Mouse (Mus musculus) WW6 (cell line): ENCODE results near the gene Ptges3.
"Not testable (repeated sequence)": the region's sequence is repeated elsewhere in the genome, so short reads cannot be mapped to it uniquely, and the experiment has no call there.

Source experiments
- DNase-seq: peaks from one replicate; pipeline ENCODE4 v3.0.0-alpha.2; 2013; ENCODE audit warnings: low read depth, low spot score

Gene Ptges3

DNA sequence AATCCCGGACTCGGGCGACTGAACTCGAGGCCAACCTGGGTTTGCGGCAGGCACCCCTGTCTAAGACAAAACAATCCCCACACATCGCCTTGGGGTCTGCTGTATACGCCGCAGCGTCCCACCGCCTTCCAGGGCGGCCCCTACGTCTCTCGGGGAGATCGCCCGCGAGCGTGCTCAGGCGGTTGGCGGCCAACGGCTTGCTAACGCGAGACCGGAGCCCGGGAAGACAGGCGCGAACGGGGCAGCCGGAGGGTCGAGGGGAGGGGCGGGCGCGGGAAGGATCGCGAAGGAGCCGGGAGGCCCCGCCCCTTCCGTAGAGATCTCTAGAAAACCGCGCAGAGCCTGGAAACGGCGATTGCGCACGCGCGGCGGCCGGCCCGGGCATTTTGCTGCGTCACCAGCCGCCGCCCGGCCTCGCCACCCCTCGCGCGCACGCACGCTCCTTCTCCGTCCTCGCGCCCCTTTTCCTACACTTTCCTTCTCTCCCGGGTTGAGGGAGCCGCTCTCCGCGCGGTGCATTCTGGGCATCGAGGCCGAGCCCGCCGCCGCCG, at the start of gene Ptges3:
Ptges3 (plus strand) TSS at position 354 of the 551 bp plus-strand sequence.
- DNase-seq, result peak; percentile 94

DNA sequence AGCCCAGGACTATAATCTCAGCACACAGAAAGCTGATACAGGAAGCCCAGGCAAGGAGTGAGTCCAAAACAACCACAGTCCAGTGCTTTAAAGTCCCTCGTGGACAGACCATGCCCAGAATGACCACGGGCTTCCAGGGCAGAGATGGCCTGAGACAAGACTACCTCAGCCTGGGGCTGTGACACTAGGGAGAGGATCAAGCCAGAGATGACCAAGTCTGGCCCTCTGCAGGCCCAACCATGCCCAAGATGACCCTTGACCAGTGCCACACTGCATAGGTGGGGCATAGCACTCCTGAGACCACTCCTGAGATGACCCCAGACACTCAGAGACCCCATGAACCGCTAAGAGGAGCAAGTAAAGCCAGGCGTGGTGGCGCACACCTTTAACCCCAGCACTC, 49.0 kb upstream of the Ptges3 start:
- DNase-seq, result no peak

DNA sequence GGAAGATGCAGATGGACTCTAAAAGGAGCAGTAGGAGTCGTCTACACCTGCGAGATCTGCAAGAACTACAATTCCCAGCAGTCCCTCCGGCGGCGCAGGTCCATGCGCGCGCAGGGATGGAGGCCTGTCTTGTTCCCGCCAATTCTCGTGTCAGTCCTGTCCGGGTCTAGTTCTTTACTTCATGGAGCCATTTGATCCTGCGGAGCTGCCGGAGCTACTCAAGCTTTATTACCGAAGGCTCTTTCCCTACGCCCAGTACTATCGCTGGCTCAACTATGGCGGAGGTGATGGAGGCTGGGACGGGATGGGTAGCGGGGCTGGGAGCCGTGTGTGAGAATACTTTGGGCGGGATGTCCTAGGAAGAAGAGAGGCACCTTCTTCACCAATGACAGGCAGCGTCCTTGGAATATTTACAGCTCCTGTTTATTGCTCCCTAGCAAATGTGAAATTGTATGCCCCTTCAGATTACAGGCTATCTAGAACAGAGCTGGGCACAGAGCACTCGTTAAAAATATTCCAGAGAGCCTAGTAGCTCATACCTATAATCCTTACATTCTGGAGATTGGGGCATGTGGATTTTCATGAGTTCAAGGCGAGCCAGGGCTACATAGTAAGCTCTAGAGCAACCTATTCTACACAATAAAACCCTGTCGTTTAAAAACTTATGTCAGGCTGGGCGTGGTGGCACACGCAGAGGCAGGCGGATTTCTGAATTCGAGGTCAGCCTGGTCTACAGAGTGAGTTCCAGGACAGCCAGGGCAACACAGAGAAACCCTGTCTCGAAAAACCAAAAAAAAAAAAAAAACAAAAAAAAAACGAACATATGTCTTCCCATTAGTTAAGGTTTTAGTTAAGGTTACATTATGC, 43.5 kb upstream of the Ptges3 start, which contains the start of gene Prim1:
Prim1 (plus strand) TSS at position 101 of the 867 bp plus-strand sequence.
- DNase-seq, result peak; percentile 79

DNA sequence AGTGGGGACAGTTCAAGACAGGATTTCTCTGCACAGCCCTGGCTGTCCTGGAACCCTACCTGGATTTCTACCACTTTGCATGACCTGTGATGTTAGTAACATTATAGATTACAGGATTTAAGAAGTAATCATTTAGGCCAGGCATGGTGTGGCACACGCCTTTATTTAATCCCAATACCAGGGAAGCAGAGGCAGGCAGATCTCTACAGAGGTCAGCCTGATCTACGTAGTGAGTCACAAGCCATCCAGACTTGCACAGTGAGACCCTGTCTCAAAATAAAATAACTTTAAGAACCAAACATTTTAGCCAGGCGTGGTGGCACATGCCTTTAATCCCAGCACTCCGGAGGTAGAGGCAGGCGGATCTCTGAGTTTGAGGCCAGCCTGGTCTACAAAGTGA, 36.6 kb upstream of the Ptges3 start:
- DNase-seq, result no peak

DNA sequence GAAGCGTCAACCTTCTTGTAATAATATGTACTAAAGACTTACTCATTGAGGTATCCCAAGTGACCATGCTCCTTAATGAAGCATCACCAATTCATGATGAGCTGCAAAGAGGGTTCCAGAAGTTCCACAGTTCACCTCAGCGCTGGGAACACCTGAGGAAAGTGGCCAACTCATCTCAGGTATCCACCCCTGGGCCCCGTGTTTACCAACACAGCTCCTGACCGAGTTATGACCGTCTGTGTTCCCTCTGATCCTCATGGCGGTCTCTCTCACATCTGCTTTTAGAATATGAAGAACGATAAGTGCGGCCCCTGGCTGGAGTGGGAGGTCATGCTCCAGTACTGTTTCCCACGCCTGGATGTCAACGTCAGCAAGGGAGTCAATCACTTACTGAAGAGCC, 35.3 kb upstream of the Ptges3 start:
- no peak for DNase-seq

DNA sequence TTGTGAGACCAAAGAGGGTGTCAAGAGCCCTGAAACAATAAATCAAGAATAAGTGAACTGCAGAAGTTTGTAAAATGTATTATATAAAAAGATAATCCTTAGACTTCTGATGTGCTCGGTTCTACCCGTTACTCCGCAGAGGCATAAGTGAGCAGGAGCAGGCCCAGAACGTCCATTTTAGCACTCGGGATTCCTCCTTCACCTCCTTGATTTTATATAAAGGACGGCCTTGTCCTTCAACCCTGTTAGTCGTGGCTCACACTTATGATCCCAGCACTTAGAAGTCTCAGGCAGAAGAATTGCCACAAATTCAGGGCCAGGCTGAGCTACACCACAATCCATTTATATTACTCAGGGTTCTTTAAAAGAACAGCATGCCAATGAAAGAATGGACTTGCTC, 28.8 kb upstream of the Ptges3 start:
- DNase-seq, result no peak

DNA sequence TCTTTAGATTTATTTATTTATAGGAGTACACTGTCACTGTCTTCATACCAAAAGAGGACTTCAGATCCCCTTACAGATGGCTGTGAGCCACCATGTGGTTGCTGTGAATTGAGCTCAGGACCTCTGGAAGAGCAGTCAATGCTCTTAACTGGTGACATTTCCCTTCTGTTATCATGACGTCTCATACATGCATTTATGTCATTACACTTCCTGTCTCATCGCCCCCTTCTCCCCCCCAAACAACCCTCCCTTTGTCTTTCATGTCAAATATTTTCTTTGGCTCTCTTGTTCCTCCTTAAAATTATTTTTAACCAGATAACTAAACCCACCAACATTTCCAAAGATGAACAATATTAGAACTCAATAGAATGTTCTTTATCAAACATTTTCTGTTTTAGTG, 27.9 kb upstream of the Ptges3 start:
- no peak for DNase-seq

DNA sequence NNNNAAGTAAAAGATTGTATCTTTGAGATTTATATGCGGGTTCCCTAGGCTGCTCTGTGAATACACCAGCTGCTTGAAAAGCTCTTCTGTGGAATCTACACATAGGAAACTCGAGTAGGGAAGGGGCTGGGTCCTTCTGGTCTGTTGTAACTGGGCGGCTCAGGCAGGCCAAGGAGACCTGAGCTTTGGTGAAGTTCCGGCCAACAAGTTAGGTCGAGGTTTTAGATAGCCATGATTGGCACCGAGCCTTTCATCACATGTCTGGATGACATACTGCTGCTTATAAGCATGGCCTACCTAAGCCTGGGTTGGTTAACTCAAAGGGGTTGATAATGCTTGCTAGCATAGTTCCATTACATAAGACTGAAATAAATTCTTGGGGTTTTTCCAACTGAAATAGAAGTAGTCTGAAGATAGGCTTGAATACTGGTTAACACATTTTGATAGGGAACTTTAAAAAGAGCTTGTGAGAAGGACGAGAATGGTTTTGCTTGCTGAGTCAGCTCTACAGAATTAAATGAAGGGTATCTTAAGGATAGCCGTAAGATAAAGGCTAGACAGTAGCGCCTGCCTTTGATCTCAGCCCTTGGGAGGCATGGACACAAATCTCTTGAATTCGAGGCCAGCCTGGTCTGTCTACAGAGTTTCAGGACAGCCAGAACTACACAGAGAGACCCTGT, 21.9 kb upstream of the Ptges3 start:
- no peak for DNase-seq

DNA sequence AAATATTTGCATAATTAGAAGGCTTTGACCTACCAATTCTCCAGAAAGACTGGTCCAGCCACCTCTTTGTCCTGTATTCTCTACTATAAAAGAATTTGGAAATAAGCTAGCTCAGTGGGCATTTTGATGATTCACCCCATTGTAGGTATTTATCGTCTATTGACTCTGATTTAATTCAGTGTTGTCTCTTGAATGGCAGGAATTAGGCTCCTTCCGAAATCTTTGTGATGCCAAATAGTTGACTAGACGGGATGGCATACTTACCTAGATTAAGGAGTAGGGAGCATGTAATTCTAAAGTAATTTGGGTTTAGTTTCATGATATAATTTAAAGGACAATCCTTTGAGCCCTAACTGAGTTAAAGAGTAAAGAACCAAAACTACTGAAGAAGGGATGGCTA, 20.8 kb upstream of the Ptges3 start:
- no peak for DNase-seq

DNA sequence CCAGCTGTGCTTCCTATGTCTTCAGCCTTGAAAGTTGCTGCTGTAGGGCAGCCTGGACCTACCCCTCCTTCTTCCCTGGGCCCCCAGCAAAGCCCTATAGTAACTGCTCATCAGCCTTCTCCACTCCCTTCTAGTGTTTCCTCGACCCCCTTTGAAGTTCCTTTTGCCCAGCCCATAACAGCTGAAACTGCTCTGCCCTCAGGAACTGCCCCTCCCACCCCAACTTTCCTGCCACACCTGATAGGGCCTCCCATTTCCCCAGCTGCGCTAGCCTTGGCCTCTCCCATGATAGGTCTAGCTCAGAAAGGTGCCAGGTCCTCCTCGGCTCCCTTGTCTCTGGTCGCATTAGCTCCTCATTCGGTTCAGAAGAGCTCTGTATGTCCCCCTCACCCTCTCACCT, 19.6 kb upstream of the Ptges3 start:
- DNase-seq, result no peak

DNA sequence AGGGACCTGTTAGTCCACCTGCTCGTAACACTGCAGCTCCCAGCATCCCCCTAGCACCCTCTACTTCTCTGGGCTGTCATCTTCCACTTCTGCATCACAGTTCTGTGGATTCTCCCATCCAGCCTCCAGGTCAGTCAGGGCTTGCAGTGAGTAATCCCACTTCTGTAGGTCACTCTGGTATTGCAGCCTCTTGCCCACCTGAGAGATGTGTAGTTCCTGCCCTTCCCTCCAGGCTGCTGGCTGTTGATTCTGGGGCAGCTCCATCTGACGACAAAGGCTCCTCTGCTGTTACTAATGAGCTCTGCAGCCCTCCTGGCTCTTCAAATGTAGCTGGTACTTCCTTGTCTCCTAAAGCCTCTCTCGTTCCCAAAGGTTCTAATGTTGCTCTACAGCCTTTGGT, 18.9 kb upstream of the Ptges3 start:
- DNase-seq, result no peak

DNA sequence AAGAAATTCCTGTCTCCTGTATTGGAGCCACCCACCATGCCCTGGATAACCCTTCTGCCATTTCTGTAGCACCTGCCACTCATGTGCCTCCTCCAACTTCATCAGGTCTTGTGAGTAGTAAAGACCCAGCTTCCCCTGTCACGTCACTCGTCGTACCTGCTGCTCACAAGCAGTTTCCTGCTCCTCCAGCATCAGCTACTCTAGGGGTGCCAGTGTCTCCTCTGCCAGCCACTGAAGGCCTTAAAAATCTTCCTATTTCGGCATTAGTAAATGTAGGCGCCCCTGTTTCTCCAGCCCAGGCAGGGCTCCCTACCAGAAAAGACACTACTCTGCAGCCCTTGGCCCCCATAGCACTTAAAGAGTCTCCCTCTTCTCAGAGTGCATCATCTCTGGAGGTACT, 18.5 kb upstream of the Ptges3 start:
- DNase-seq, result no peak

DNA sequence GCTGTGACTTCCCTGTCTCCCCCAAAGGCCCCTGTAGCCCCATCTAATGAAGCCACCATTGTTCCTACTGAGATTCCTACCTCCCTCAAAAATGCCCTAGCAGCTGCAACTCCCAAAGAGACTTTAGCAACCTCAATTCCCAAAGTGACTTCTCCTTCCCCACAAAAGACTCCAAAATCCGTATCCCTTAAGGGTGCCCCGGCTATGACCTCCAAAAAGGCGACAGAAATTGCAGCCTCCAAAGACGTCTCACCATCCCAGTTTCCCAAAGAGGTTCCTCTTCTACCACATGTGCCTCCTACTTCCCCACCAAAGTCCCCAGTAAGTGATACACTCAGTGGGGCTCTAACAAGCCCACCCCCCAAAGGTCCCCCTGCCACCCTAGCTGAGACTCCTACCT, 17.1 kb upstream of the Ptges3 start:
- DNase-seq, result no peak

DNA sequence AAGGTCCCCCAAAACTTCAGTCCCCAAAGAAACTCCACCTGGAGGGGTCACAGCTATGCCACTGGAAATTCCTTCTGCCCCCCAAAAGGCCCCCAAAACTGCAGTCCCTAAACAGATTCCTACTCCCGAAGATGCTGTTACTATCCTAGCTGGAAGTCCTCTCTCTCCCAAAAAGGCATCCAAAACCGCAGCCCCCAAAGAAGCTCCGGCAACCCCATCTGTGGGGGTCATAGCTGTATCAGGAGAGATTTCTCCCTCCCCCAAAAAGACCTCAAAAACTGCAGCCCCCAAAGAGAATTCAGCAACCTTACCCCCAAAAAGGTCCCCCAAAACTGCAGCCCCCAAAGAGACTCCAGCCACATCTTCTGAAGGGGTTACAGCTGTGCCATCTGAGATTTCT, 16.3 kb upstream of the Ptges3 start:
- no peak for DNase-seq

DNA sequence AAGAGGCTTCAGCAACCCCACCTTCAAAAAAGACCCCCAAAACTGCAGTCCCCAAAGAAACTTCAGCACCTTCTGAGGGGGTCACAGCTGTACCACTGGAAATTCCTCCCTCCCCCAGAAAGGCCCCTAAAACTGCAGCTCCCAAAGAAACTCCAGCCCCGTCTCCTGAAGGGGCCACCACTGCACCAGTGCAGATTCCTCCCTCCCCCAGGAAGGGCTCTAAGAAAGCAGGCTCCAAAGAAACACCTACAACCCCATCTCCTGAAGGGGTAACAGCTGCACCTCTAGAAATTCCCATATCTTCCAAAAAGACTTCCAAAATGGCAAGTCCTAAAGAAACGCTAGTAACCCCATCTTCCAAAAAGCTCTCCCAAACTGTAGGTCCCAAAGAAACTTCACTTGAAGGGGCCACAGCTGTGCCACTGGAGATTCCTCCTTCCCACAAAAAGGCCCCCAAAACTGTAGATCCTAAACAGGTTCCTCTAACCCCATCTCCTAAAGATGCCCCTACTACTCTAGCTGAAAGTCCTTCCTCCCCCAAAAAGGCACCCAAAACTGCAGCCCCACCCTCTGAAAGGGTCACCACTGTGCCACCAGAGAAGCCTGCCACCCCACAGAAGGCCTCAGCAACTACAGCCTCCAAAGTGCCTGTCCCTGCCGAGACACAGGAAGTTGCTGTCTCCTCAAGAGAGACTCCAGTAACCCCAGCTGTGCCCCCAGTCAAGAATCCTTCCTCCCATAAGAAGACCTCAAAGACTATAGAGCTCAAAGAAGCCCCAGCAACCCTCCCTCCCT, 15.5 kb upstream of the Ptges3 start:
- no peak for DNase-seq

DNA sequence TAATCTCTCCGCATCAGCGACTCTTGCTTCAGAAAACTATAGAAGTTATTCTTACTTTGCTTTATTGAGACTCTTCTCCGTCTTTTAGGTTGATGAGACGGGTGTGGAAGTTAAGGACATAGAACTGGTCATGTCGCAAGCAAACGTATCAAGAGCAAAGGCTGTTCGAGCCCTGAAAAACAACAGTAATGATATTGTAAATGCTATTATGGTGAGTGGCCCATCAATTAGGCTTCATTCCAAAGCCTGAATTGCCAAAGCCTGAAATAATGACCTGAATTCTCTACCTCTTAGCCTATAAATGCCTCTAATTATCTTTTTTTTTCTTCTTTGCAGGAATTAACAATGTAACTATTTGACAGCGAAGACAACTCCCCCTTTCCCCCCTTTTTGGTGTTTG, 10.6 kb upstream of the Ptges3 start:
- DNase-seq, result no peak

DNA sequence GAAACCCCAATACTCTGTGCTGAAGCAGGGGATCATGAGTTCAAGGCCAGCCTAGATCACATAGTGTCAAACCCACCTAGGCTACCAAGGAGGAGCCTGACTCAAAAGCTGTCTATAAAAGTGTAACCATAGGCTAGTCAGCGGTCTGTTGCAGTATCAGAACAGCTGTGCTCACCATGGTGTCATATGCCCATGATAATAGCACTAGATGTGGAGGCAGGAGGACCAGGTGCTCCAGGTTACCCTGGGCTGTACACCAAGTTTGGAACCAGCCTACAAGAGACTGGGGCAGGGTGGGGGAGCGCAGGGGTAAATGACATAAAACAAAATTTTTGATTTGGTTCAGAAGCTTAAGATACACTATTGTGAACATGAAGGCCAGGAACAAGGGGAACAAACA, 9.0 kb upstream of the Ptges3 start:
- no peak for DNase-seq

DNA sequence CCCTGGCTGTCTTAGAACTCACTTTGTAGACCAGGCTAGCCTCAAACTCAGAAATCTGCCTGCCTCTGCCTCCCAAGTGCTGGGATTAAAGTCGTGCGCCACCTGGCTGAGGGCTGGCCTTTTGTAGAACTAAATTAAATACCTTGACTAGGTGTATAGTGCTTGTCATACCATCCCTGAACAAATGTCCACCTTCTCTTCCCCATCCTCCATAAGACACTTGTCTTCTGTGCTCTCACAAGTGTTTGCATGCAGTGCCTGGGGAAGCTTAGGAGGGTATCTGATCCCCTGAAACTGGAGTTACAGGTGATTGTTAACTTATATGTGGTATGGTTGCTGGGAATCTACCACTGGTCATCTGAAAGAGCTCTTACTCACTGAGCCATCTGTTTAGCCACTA, 8.4 kb upstream of the Ptges3 start:
- DNase-seq, result no peak

DNA sequence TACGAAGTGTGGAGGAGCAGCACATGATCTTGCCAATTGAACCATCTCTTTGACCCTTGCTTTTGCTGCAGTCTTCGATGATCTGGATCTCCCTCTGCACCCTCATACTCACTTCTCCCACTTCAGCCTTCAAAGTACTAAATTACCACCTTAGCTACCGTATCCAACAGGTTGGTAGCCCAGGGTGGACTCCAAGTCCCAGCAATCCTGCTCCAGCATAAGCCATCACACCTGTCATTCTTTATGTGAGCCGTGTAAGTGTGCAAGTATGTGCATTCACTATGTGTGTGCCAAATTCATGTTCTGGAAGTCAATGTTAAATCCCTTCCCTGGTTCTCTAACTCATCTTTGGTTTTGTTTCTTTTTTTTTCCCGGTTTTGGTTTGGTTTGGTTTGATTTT, 7.2 kb upstream of the Ptges3 start:
- no peak for DNase-seq

DNA sequence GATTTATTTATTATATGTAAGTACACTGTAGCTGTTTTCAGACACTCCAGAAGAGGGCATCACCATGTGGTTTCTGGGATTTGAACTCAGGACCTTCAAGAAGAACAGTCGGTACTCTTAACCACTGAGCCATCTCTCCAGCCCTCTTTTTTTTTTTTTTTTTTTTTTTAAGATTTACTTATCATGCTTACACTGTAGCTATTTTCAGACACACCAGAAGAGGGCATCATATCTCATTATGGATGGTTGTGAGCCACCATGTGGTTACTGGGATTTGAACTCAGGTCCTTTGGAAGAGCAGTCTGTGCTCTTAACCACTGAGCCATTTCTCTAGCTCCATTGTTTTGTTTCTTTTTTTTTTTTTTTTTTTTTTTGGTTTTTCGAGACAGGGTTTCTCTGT, 6.6 kb upstream of the Ptges3 start:
- DNase-seq, result not testable (repeated sequence)

DNA sequence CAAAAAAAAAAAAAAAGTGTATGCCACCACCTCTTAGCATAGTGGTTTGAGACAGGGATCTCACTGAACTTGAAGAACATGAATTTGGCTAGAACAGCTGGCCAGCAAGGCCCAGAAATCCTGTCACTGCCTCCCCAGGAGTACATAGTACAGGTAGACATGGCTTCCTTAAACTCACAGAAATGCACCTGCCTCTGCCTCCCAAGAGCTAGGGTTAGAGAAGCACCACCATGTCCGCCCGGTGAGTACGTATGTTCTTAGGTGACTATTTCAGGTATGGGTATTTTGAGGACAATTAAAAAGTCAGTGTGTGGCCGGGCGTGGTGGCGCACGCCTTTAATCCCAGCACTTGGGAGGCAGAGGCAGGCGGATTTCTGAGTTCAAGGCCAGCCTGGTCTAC, 5.8 kb upstream of the Ptges3 start:
- DNase-seq, result no peak

DNA sequence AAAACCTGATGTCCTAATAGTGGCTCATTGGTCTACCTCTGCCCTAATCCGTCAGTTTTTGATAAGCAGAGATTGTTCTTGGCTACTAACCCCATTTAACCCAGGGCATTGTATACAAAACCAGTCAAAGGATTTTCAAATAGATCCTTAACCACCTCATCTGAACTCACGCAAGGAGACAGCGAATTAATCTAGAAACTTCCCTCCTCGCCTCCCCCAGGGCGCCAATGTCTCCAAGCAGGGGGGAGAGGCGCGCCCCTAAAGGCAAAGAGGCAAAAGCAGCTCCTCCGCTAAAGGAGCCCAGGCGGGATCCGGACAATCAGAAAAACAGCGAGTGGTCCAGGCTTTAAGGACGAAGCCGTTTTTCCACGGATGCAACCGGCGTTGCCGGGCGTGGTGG, 570 bp upstream of the Ptges3 start:
- no peak for DNase-seq
